Mouse (Mus musculus) brown adipose tissue, adult 24 weeks (tissue): ENCODE data around the gene Kdm4d. TPM values are rescaled to one million over a fixed set of nuclear protein-coding genes. Genes with fewer than 3 reads are reported as not detected.
A peak's percentile ranks its signal among the peaks of the same experiment; 100 is the strongest.
"Not testable (repeated sequence)": the region's sequence is repeated elsewhere in the genome, so short reads cannot be mapped to it uniquely, and the experiment has no call there.

ENCODE experiments used
- H3K27ac ChIP-seq: fragments of 200-500 bp; replicated peaks from 2 replicates; pipeline ENCODE4 v1.5.1; 2012; ENCODE audit warnings: low read depth, mild to moderate bottlenecking, low read length
- H3K4me1 ChIP-seq: fragments of 200-500 bp; 2 replicates; pipeline ENCODE4 v1.6.1; 2012; ENCODE audit warnings: low read length, mixed read lengths; ENCODE audit not compliant: control insufficient read depth, insufficient read depth, insufficient read length
- H3K4me3 ChIP-seq: fragments of 200-500 bp; 2 replicates; pipeline ENCODE4 v1.5.1; 2012; ENCODE audit warnings: low read depth, mild to moderate bottlenecking, low read length, moderate library complexity; ENCODE audit not compliant: insufficient read depth
- polyA plus RNA-seq: library from polyadenylated mRNA; stranded (reverse); fragments of >200 nt; gene quantifications from 2 replicates; pipeline ENCODE4 v1.2.4, GENCODE M21; 2012; ENCODE audit not compliant: missing spikeins, insufficient read depth, insufficient read length

Kdm4d gene
- polyA plus RNA-seq, 1 experiment: not detected

DNA sequence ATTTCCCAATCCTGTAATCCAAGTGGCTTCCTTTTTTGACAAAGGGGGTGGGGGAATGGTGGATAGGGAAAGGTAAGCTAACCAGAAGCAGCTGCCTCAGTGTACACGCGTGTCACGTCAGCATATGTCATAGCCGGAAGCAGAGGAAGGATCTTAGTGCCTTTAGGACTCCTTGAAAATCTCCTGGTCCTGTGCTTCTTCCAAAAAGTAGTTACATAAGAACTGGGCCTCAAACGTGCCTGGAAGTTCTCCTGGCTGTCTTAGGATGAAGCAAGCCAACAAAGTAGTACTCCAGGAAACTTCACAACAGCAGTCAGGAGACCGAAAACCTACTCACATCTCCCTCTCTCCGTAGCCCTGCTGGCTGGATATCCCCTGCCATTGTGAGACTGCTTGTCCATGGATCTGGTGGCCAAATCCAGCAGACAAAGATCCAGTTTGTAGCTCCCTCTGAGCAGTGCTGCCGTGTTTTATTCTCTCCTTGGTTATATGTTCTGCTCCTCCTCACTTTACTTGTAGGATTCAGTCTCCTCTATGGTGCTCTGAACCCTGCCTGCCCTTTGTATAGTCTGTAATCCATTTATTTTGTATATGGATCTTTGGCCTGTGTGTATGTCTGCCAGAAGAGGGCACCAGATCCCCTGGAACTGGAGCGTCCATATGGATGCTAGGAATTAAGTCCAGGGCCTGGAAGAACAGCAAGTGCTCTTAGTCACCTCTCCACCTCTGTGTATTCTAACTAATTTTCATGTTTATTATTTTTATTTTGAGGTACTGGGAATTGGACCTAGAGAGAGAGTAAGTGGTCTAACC, 12.6 kb upstream of the Kdm4d start:
- no peak overlapping the region for H3K4me3 ChIP-seq
- H3K27ac ChIP-seq: no peak overlapping the region
- H3K4me1 ChIP-seq: no peaks in the 10 kb centered on the region

DNA sequence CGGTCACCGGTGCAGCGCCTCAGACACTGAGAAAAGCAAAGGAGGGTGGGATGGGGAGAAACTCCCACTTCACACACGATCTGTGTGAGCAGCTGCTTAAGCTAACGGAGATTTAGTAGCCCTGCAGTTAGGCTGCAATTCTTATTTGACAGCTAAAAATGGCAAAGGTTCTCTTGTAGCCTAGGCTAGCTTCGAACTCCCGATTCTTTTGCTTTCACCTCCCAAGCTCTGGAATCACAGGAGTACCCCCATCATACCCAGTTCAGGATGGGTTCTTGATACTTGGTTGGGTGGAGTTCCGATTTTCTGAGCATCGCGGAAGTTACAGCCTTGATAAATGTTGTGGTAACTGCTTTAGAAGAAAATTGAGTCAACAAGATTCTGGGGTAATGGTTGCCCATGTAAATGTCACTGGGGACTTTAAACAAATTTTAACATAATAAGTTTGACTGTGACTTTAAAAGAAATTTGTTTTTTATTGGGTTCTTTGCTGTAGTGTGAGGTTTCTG, 688 bp upstream of the Kdm4d start:
- peak overlapping the region; percentile 94 for H3K4me3 ChIP-seq
- H3K4me1 ChIP-seq: no peaks in the 10 kb centered on the region
- peak overlapping the region; percentile 50 for H3K27ac ChIP-seq

DNA sequence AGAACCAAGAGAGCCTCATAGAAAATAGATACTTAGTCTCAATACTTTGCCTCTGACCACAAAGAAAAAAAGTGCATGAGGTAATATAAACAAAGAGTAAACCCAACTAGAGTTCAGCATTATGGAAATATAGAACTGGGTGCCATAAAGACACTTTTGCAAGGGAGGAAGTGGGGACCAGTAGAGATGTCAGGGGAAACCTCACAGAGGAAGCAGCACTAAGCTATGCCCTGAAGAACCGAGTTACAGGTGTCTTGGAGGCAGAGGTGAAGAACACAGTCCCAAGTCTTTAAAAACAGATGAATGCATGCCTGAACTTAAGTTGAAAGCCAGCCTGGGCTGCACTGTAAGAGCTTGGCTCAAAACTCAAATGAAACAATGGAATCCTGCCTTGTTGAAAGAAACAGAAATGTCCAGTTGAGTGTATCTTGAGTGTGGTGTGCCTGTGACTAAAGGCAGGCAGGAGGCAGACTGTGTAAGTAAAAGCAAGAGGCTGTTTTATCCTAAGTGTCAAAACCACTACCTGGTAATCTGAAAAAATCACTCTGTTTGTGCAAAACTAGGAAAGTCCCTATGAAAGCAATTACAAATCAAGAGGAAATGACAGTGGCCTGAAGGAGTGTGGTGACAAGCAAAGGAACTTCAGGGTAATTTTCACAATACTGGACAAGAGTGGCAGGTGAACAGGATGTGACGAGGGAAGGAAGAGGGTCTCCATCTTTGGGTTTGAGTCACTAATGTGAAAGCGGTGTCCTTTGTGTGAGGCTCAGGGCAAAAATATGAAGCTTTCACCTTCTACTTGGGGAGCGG, 1.2 kb downstream of the Kdm4d start:
- Histone ChIP-seq H3K4me1 (no peaks in the 10 kb centered on the region), H3K4me3 (no peak overlapping the region), H3K27ac (no peak overlapping the region)

DNA sequence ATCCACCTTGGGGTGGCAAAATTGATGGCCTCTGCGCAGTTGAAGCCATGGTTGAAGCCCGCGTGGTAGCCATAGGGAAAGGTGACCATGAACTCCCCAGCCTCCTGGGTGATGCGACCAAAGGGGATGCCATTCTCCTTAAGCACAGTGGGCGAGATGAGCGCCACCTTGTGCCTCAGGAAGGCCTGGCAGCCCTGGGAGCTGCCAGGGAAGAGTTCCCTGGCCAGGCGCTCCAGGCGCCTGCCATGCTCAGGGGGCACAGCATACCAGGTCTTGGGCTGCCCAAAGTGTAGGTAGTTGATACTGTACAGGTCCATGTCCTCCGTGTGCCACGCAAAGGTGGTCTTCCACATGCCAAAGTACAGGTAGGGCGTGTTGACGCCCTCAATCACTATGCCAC, 36.6 kb downstream of the Kdm4d start:
- H3K27ac ChIP-seq, H3K4me3 ChIP-seq, H3K4me1 ChIP-seq: not testable (repeated sequence)

DNA sequence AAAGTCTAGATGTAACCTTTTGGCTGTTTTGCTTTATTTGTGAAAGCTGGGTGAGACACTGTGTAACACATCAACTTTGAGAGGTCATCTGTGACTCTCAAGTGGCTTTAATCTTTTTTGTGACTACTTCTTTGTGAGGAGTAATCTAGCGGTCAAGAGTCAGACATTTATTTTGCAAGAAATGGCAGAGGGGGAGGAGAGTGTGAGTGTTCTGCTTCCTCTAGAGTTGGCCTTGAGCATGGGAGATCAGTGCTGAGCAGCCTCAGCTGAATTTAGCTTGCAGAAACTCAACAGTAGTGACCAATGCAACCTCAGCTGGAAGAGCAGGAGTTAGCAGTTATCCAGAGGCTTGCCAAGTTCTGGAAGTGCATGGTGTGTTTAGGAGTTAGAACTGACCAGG, 37.7 kb downstream of the Kdm4d start:
- H3K4me1 ChIP-seq, H3K27ac ChIP-seq, H3K4me3 ChIP-seq: not testable (repeated sequence)

DNA sequence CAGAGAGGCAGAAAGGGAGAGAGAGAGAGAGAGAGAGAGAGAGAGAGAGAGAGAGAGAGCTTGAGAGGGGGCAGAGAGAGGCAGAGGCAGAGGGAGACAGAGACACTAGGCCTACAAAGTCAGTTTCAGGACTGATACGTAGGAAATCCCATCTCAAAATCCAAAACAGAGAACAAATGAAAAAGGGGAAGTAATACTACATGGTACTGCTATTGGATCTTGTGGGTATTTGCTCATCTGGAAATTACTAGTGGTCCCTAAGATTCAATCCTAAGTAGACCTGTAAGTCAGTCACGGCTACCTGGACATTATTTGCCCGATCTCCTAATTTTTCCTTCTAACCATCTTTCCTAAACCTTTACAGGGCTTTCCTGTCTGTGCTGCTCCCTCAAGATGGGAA, 44.0 kb downstream of the Kdm4d start:
- Histone ChIP-seq H3K4me1 (no peaks in the 10 kb centered on the region), H3K4me3 (no peak overlapping the region), H3K27ac (no peak overlapping the region)

DNA sequence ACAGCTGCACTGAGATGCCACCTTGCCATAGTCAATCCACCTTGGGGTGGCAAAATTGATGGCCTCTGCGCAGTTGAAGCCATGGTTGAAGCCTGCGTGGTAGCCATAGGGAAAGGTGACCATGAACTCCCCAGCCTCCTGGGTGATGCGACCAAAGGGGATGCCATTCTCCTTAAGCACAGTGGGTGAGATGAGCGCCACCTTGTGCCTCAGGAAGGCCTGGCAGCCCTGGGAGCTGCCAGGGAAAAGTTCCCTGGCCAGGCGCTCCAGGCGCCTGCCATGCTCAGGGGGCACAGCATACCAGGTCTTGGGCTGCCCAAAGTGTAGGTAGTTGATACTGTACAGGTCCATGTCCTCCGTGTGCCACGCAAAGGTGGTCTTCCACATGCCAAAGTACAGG, 49.2 kb downstream of the Kdm4d start:
- H3K27ac ChIP-seq, H3K4me1 ChIP-seq, H3K4me3 ChIP-seq: not testable (repeated sequence)

DNA sequence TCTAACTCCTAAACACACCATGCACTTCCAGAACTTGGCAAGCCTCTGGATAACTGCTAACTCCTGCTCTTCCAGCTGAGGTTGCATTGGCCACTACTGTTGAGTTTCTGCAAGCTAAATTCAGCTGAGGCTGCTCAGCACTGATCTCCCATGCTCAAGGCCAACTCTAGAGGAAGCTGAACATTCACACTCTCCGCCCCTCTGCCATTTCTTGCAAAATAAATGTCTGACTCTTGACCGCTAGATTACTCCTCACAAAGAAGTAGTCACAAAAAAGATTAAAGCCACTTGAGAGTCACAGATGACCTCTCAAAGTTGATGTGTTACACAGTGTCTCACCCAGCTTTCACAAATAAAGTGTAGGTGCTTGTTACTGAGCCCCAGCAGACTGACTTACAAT, 53.2 kb downstream of the Kdm4d start:
- H3K4me3 ChIP-seq, H3K27ac ChIP-seq, H3K4me1 ChIP-seq: not testable (repeated sequence)

DNA sequence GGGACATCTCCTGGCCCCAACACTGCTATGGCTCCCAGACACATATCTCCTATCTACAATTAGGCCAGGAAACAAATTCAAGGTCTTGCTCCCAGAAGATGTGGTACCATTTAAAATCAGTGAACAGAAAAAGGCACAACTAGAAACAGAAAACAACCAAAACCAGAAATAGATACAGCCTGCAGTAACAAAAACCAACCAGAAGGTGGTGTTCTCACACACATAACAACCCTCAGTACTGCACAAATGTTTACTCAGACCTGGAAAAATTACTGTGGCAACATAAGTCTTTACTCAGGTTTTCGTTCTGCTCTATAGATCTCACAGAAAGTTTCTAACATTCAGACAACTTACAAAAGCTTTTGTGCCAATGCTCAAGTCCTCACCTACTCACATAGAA, 59.9 kb downstream of the Kdm4d start:
- Histone ChIP-seq H3K4me1 (no peaks in the 10 kb centered on the region), H3K27ac (no peak overlapping the region), H3K4me3 (no peak overlapping the region)

DNA sequence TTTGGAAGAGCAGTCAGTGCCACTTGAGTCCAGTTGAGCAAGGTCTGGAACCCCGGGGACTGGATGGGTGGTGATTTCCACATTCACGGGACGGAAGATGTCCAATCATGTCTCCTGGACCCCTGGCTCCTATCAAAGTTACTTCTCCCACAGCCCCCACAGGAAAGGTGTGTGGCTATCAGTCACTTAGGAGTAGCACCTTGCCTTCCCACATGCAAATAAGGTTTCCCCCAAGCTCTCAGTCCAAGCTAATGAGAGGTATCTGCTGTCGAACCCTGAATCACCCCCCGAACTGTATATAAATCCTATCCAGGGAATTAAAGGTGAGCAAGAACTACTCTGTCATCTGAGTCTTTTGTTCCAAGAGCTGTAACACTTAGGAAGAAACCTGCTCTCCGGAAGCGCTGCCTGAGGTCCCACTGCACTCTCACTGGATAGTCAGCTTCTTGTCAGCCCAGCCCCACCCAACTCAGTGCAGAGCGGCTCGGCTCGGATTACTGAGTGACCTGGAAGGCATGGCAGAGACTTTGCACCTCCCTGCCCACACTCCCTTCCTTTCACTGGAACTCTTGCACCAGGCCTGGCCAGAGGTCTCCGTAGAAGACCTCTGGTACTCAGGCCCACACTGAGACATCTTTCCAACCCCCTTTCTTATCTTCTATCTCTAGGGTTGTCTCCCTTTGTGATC, 66.9 kb downstream of the Kdm4d start:
- Histone ChIP-seq H3K27ac (no peak overlapping the region), H3K4me1 (no peaks in the 10 kb centered on the region), H3K4me3 (no peak overlapping the region)

Other genes with a start within 250 kb of the Kdm4d start
- gene Sesn3, start 225.4 kb downstream of the Kdm4d start, polyA plus RNA-seq: 4.1 and 7.3 TPM in 2 replicates
- 2.8 and 3.6 TPM in 2 replicates for gene Endod1, start 119.0 kb downstream of the Kdm4d start, polyA plus RNA-seq
- gene Cwc15, start 135 bp upstream of the Kdm4d start, polyA plus RNA-seq: 146 and 164 TPM in 2 replicates
- gene Amotl1, start 144.6 kb upstream of the Kdm4d start, polyA plus RNA-seq: 35.8 and 41.1 TPM in 2 replicates
- gene Piwil4, start 240.3 kb upstream of the Kdm4d start, polyA plus RNA-seq: not detected in 2 replicates